Mouse (Mus musculus): Measurements from ENCODE around the gene Tbl3. TPM values are rescaled to one million over a fixed set of nuclear protein-coding genes. Genes with fewer than 3 reads are reported as not detected.
"Not testable (repeated sequence)": the region's sequence is repeated elsewhere in the genome, so short reads cannot be mapped to it uniquely, and the experiment has no call there.

The Tbl3 gene
- polyA plus RNA-seq, 1 experiment from 2014 or later, result 40.2 TPM

DNA sequence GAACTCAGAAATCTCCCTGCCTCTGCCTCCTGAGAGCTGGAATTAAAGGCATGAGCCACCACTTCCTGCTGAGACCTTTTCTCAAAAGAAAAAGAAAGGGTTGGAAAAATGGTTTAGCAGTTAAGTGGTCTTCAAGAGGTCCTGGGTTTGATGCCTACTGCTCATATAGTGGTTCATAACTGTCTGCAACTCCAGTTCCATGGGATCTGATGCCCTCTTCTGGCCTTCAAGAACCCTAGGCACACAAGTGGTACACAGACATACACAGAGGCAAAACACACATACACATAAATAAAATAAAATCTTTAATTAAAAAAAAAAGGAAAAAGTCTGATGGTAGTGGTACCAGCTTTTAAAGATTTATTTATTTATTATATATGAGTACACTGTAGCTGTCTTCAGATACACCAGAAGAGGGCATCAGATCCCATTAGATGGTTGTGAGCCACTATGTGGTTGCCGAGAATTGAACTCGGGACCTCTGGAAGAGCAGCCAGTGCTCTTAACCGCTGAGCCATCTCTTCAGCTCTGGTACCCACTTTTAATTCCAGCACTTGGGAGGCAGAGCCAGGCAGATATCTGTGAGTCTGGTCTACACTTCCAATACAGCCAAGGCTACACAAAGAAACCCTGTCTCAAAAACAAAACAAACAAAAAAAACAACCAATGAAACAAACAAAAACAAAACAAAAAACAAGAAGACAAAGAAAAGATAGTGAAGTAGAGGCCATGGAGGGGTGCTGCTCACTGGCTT, 18.4 kb upstream of the Tbl3 start:
- Histone ChIP-seq H3K9ac (ENCODE audit: low read length) (no peak overlapping the region), H3K27me3 (ENCODE audit: control insufficient read depth, insufficient read depth, low read length) (no peaks in the 10 kb centered on the region), H3K4me3 (ENCODE audit: control insufficient read depth in 1 of 2, insufficient read depth in 1 of 2, low read depth in 1 of 2, low read length in 2 of 2) (no peak overlapping the region), H3K36me3 (ENCODE audit: control insufficient read depth, insufficient read depth, low read length) (peaks cover 19% of the 10 kb centered on the region), H3K9me3 (ENCODE audit: control insufficient read depth, low read length) (no peaks in the 10 kb centered on the region), H3K4me1 (ENCODE audit: control insufficient read depth in 2 of 2, insufficient read depth in 2 of 2, low read length in 2 of 2) (peaks cover 6 to 24% of the 10 kb centered on the region in 2 experiments), H3K27ac (replicated peaks in 1 of 2; ENCODE audit: control insufficient read depth in 1 of 2, insufficient read depth in 1 of 2, low read depth in 2 of 2, low read length in 2 of 2) (no peak overlapping the region), H3K4me2 (ENCODE audit: low read length) (no peak overlapping the region)
- 69% methylated on average over 3 of the region's 3 CpGs for WGBS
- ATAC-seq (ENCODE audit: insufficient number of reproducible peaks, insufficient read depth, low FRiP score, low read depth), result no peak

DNA sequence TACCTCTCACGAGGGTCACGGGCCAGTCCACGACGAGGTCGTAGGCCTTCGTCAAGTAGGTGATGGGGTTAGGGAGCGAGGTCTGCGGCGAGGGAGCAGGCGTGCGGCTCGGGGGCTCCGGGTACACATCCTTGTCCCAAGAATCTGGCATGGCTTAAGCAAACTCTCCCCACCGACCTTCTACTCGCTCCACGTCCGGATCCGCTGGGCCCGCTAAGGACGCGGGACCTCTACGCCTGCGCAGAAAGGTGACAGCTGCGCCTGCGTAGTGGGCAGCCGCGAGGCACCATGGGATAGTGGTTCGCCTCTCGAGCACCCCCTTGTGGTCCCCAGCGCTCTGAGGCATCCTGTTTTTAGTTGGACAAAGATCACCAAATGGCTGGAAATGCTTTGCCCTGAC, 16.7 kb upstream of the Tbl3 start, which contains the start of gene Ndufb10:
Gene Ndufb10, minus strand, starts transcription at position 295 of the 400 bp plus-strand sequence.
- Histone ChIP-seq H3K9ac (ENCODE audit: low read length) (peak within 1 kb of the TSS; percentile 99), H3K9me3 (ENCODE audit: control insufficient read depth, low read length) (no peaks in the 10 kb centered on the region), H3K4me3 (ENCODE audit: control insufficient read depth in 1 of 2, insufficient read depth in 1 of 2, low read depth in 1 of 2, low read length in 2 of 2) (peak within 1 kb of the TSS; percentile 86 to 89), H3K27me3 (ENCODE audit: control insufficient read depth, insufficient read depth, low read length) (no peaks in the 10 kb centered on the region), H3K4me2 (ENCODE audit: low read length) (peak within 1 kb of the TSS; percentile 74), H3K4me1 (ENCODE audit: control insufficient read depth in 2 of 2, insufficient read depth in 2 of 2, low read length in 2 of 2) (peaks cover 6 to 24% of the 10 kb centered on the region in 2 experiments), H3K27ac (replicated peaks in 1 of 2; ENCODE audit: control insufficient read depth in 1 of 2, insufficient read depth in 1 of 2, low read depth in 2 of 2, low read length in 2 of 2) (peak within 1 kb of the TSS; percentile 86 to 94), H3K36me3 (ENCODE audit: control insufficient read depth, insufficient read depth, low read length) (peaks cover 22% of the 10 kb centered on the region)
- peak; percentile 67 for ATAC-seq (ENCODE audit: insufficient number of reproducible peaks, insufficient read depth, low FRiP score, low read depth)
- WGBS, result under 1% methylated on average over 30 of the region's 30 CpGs

DNA sequence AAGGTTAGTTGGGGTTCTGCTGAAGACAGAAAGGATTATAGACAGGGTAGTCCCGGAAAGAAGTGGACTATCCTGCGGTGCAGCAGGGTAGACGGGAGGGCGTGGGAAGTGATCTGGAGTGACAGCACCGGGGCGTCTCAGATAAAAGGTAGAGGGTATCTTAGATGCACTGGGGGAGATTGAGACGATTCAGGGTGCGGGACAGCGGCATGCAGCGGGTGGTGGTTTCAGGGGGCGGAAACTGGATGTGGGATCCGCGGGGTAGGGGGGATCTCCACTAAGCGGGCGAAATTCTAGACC, 16.4 kb upstream of the Tbl3 start:
- no peaks in the 10 kb centered on the region for H3K27me3 ChIP-seq (ENCODE audit: control insufficient read depth, insufficient read depth, low read length)
- H3K4me2 ChIP-seq (ENCODE audit: low read length), result peak overlapping the region; percentile 74
- H3K4me1 ChIP-seq (ENCODE audit: control insufficient read depth in 2 of 2, insufficient read depth in 2 of 2, low read length in 2 of 2), result peaks cover 6 to 26% of the 10 kb centered on the region in 2 experiments
- H3K36me3 ChIP-seq (ENCODE audit: control insufficient read depth, insufficient read depth, low read length), result peaks cover 22% of the 10 kb centered on the region
- peak overlapping the region; percentile 99 for H3K9ac ChIP-seq (ENCODE audit: low read length)
- H3K4me3 ChIP-seq (ENCODE audit: control insufficient read depth in 1 of 2, insufficient read depth in 1 of 2, low read depth in 1 of 2, low read length in 2 of 2), result peak overlapping the region; percentile 86 to 89
- peak overlapping the region; percentile 86 to 94 for H3K27ac ChIP-seq (replicated peaks in 1 of 2; ENCODE audit: control insufficient read depth in 1 of 2, insufficient read depth in 1 of 2, low read depth in 2 of 2, low read length in 2 of 2)
- ATAC-seq (ENCODE audit: insufficient number of reproducible peaks, insufficient read depth, low FRiP score, low read depth), result peak; percentile 0; the same call in 1 of the 2 replicates
- no peaks in the 10 kb centered on the region for H3K9me3 ChIP-seq (ENCODE audit: control insufficient read depth, low read length)
- WGBS, result 0% methylated on average over 15 of the region's 15 CpGs

DNA sequence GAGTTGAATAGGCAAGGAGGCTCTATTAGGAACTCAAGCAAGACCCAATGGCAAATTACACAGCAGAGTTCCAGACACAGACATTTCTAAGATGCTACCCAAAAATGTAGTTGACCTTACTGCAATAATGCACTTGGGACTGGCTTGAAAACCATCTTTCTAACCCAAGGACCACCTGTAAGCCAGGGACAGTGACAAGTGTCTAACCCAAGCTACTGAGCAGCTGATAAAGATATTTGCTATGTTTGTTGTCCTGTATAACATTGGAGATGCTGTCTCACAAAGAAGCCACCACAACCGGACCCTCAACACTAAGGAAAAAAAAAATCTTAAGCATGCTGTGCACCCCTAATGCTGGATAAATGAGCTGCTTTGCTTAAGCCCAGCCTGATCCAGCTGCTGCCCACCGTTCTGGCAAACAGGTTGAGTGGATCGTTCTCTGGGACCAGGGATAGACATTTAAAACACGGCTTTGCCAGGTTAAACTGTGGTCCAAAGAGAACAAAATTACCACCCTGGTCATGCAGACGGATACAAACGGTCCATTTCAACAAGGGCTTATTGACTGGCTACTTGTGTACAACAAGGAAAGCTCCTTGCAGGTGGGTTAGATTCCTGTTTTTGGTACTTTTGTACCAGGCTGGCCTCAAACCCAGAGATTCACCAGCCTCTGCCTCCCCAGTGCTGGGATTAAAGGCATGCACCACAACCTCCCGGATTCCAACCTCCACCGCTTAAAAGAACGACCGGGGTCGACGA, 15.8 kb upstream of the Tbl3 start:
- Histone ChIP-seq H3K9ac (ENCODE audit: low read length) (peak overlapping the region; percentile 99), H3K9me3 (ENCODE audit: control insufficient read depth, low read length) (no peaks in the 10 kb centered on the region), H3K4me2 (ENCODE audit: low read length) (peak overlapping the region; percentile 74), H3K4me3 (ENCODE audit: control insufficient read depth in 1 of 2, insufficient read depth in 1 of 2, low read depth in 1 of 2, low read length in 2 of 2) (peak overlapping the region; percentile 86 to 89), H3K36me3 (ENCODE audit: control insufficient read depth, insufficient read depth, low read length) (peaks cover 27% of the 10 kb centered on the region), H3K27me3 (ENCODE audit: control insufficient read depth, insufficient read depth, low read length) (no peaks in the 10 kb centered on the region), H3K4me1 (ENCODE audit: control insufficient read depth in 2 of 2, insufficient read depth in 2 of 2, low read length in 2 of 2) (peaks cover 6 to 30% of the 10 kb centered on the region in 2 experiments), H3K27ac (replicated peaks in 1 of 2; ENCODE audit: control insufficient read depth in 1 of 2, insufficient read depth in 1 of 2, low read depth in 2 of 2, low read length in 2 of 2) (peak overlapping the region; percentile 86 to 94)
- ATAC-seq (ENCODE audit: insufficient number of reproducible peaks, insufficient read depth, low FRiP score, low read depth), result no peak
- 2% methylated on average over 12 of the region's 12 CpGs for WGBS

DNA sequence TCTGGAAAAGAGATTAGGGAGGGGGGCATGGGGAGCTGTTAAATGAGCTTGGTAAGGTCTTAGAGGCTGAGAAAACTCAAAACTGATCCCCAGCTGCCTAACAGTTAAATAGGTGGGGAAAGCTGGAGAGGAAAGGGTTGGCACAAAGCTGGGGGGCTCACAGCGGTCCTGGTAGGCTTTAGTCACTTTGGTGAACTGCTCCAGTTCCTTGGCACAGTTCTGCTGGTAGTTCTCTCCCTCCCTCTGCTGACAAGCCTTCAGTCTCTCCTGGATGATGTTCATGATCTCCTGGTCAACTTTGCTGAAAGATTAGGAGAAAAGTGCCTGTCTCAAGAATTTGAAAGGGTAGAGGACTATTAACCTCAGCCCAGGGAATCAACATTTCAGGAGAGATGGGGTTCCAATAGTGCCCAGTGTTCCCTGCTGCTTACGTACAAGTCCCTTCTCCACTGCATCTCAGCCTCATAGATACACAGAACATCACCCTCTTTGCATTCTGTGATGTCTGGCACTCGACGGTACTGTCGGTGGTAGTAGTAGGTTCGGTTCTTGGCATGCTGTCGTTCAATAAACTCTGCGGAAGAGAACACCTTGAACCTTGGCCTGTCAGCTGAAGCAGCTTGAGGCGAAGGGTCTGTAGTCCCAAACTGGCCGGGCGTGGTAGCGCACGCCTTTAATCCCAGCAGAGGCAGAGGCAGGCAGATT, 14.9 kb upstream of the Tbl3 start:
- WGBS, result 36% methylated on average over 13 of the region's 13 CpGs
- H3K4me1 ChIP-seq (ENCODE audit: control insufficient read depth in 2 of 2, insufficient read depth in 2 of 2, low read length in 2 of 2), result peaks cover 6 to 30% of the 10 kb centered on the region in 2 experiments
- H3K4me3 ChIP-seq (ENCODE audit: control insufficient read depth in 1 of 2, insufficient read depth in 1 of 2, low read depth in 1 of 2, low read length in 2 of 2), result no peak overlapping the region; a peak in 1 of 4 replicates
- peak overlapping the region; percentile 74 for H3K4me2 ChIP-seq (ENCODE audit: low read length)
- 0 out of 2 replicates have a peak overlapping the region, but pooled peaks have one; percentile 99 for H3K9ac ChIP-seq (ENCODE audit: low read length)
- no peak for ATAC-seq (ENCODE audit: insufficient number of reproducible peaks, insufficient read depth, low FRiP score, low read depth)
- H3K27ac ChIP-seq (replicated peaks in 1 of 2; ENCODE audit: control insufficient read depth in 1 of 2, insufficient read depth in 1 of 2, low read depth in 2 of 2, low read length in 2 of 2), result no peak overlapping the region
- no peaks in the 10 kb centered on the region for H3K27me3 ChIP-seq (ENCODE audit: control insufficient read depth, insufficient read depth, low read length)
- peaks cover 34% of the 10 kb centered on the region for H3K36me3 ChIP-seq (ENCODE audit: control insufficient read depth, insufficient read depth, low read length)
- H3K9me3 ChIP-seq (ENCODE audit: control insufficient read depth, low read length), result no peaks in the 10 kb centered on the region

DNA sequence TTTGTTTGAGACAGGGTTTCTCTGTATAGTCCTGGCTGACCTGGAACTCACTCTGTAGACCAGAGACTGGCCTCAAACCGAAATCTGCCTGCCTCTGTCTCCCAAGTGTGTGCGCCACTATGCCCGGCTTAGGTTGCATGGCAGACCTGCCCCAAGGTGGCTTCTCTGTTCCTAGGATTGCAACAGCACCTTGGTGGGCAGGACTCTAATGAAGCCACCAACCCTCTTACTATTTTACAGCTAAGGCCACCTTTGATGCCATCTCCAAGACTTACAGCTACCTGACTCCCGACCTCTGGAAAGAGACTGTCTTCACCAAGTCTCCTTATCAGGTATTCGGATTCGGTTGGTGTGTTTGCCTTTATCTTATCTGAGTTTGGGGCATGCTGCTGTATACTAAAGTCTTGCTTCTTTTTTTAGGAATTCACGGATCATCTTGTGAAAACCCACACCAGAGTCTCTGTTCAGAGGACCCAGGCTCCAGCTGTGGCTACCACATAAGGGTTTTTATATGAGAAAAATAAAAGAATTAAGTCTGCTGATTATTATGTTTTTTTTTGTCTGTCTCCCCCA, 14.0 kb upstream of the Tbl3 start:
- Histone ChIP-seq H3K9ac (ENCODE audit: low read length) (peak overlapping the region; percentile 88), H3K36me3 (ENCODE audit: control insufficient read depth, insufficient read depth, low read length) (peaks cover 40% of the 10 kb centered on the region), H3K4me1 (ENCODE audit: control insufficient read depth in 2 of 2, insufficient read depth in 2 of 2, low read length in 2 of 2) (peaks cover 6 to 30% of the 10 kb centered on the region in 2 experiments), H3K4me3 (ENCODE audit: control insufficient read depth in 1 of 2, insufficient read depth in 1 of 2, low read depth in 1 of 2, low read length in 2 of 2) (peak overlapping the region; percentile 13 to 57), H3K4me2 (ENCODE audit: low read length) (peak overlapping the region; percentile 74)
- not testable (repeated sequence) for H3K9me3 ChIP-seq (ENCODE audit: control insufficient read depth, low read length); ATAC-seq (ENCODE audit: insufficient number of reproducible peaks, insufficient read depth, low FRiP score, low read depth); H3K27ac ChIP-seq (replicated peaks in 1 of 2; ENCODE audit: control insufficient read depth in 1 of 2, insufficient read depth in 1 of 2, low read depth in 2 of 2, low read length in 2 of 2); H3K27me3 ChIP-seq (ENCODE audit: control insufficient read depth, insufficient read depth, low read length)
- WGBS, result 26% methylated on average over 7 of the region's 7 CpGs

DNA sequence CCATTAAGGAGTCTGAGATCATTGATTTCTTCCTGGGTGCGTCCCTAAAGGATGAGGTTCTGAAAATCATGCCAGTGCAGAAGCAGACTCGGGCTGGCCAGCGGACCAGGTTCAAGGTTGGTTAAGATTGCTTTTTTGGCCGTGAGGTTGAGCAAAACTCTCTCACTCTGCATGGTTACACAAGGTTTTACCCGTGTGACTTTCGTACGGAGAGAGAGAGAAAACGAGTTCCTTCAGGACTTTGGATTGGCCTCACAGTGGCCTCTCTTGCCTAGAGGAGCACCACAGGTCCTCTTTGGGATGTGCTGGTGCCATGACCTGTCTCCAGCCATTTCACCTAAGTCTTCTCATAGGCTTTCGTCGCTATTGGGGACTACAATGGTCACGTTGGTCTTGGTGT, 13.2 kb upstream of the Tbl3 start:
- peaks cover 40% of the 10 kb centered on the region for H3K36me3 ChIP-seq (ENCODE audit: control insufficient read depth, insufficient read depth, low read length)
- WGBS, result 3% methylated on average over 10 of the region's 11 CpGs
- peak overlapping the region; percentile 57 to 76 for H3K4me3 ChIP-seq (ENCODE audit: control insufficient read depth in 1 of 2, insufficient read depth in 1 of 2, low read depth in 1 of 2, low read length in 2 of 2)
- H3K4me2 ChIP-seq (ENCODE audit: low read length), result peak overlapping the region; percentile 74
- peak overlapping the region; percentile 66 to 80; a peak in 3 of 4 replicates for H3K27ac ChIP-seq (replicated peaks in 1 of 2; ENCODE audit: control insufficient read depth in 1 of 2, insufficient read depth in 1 of 2, low read depth in 2 of 2, low read length in 2 of 2)
- H3K9ac ChIP-seq (ENCODE audit: low read length), result peak overlapping the region; percentile 88
- not testable (repeated sequence) for H3K9me3 ChIP-seq (ENCODE audit: control insufficient read depth, low read length); H3K27me3 ChIP-seq (ENCODE audit: control insufficient read depth, insufficient read depth, low read length); ATAC-seq (ENCODE audit: insufficient number of reproducible peaks, insufficient read depth, low FRiP score, low read depth)
- H3K4me1 ChIP-seq (ENCODE audit: control insufficient read depth in 2 of 2, insufficient read depth in 2 of 2, low read length in 2 of 2), result peaks cover 6 to 30% of the 10 kb centered on the region in 2 experiments

Data from heart, embryonic 14.5 days (tissue).